Mouse (Mus musculus): ENCODE results near the gene 1700018B08Rik. TPM values are rescaled to one million over a fixed set of nuclear protein-coding genes. Genes with fewer than 3 reads are reported as not detected.

1700018B08Rik gene
- polyA plus RNA-seq, 1 experiment from 2014 or later = not detected

DNA sequence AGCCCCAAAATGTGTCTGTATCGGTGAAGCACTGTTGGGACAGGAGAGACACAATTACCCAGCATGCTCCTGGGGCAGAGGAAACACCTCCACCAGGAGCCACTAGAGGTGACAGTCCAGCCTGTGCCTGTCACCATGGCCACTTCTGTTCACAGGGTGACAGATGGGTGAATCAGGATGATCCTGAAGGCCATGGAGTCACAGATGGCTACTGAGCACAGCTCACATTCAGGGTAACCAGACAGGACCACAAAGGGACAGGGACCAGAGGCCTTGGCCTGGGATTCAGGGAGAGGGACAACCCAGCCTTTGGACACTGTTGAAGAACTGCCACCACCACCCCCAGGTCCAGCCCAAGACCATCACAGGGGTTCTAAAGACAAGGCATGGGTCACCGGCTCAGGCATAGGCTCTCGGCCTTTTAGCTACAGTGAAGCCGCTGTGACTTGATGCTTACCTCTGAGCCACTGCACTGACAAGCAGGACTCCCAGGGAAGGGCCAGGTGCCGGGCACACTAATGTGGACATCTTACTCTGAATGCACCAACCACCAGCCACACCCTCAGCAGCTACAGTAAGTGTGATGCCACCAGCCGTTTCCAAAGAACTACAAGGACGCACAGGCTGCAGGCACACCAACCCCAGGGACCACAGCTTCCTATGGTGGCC is 16.4 kb upstream of the 1700018B08Rik start:
- H3K4me2 ChIP-seq (replicated peaks) = no peak overlapping the region
- H3K36me3 ChIP-seq = peaks cover 32% of the 10 kb centered on the region
- no peak overlapping the region for H3K27ac ChIP-seq (replicated peaks)
- no peak for ATAC-seq (ENCODE audit: low FRiP score, low read depth)
- H3K9me3 ChIP-seq = no peaks in the 10 kb centered on the region
- no peak overlapping the region for H3K4me3 ChIP-seq
- no peaks in the 10 kb centered on the region for H3K27me3 ChIP-seq
- WGBS = 95% methylated on average over 7 of the region's 7 CpGs
- H3K4me1 ChIP-seq = no peaks in the 10 kb centered on the region; the same call in 1 of the 2 replicates
- H3K9ac ChIP-seq (replicated peaks) = no peak overlapping the region

DNA sequence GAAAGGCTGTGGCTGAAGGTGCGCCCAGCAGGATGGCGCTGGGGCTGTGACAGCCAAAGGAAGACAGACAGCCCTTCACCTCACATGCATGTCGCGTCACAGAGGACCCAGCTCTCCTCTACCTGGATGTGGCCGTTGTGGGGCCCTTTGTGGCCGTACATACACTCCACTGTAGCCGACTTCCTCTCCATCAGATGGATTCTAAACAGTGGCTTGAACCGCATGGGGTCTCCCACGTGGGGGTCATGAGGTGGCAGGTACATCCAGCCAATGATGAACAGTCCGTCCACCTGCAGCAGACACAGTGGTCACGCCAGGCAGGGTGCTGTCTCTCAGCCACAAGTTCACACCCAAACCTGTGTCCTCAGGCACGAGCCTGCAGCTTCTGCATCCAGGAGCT is 15.7 kb upstream of the 1700018B08Rik start:
- Histone ChIP-seq H3K4me3 (no peak overlapping the region), H3K27ac (replicated peaks) (no peak overlapping the region), H3K4me2 (replicated peaks) (no peak overlapping the region), H3K9ac (replicated peaks) (no peak overlapping the region), H3K36me3 (peaks cover 39% of the 10 kb centered on the region), H3K27me3 (no peaks in the 10 kb centered on the region), H3K4me1 (no peaks in the 10 kb centered on the region; the same call in 1 of the 2 replicates), H3K9me3 (no peaks in the 10 kb centered on the region)
- no peak for ATAC-seq (ENCODE audit: low FRiP score, low read depth)
- WGBS = 97% methylated on average over 11 of the region's 12 CpGs

DNA sequence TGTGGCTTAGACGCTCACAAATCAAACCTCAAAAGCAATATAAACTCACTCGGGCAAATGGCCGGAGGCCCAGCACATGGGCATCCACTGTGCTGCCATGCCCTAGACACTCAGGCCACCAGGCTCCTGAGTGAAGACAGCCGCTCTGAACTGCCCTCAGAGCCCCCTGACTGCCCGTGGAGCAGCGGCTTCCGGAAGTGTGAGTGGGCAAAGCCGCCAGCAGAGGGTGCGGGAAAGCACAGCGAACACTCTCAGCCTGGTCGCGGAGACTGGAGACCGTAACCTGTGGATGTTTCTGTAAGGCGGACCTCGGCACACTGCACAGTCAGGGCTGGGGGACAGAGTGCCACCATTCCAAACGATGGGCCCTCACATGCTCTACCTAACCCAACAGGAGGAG is 14.4 kb upstream of the 1700018B08Rik start:
- WGBS = 90% methylated on average over 16 of the region's 16 CpGs
- Histone ChIP-seq H3K9me3 (no peaks in the 10 kb centered on the region), H3K27me3 (no peaks in the 10 kb centered on the region), H3K4me2 (replicated peaks) (no peak overlapping the region), H3K36me3 (peaks cover 52% of the 10 kb centered on the region), H3K4me1 (no peaks in the 10 kb centered on the region; the same call in 1 of the 2 replicates), H3K9ac (replicated peaks) (no peak overlapping the region), H3K4me3 (no peak overlapping the region), H3K27ac (replicated peaks) (no peak overlapping the region)
- no peak for ATAC-seq (ENCODE audit: low FRiP score, low read depth)

DNA sequence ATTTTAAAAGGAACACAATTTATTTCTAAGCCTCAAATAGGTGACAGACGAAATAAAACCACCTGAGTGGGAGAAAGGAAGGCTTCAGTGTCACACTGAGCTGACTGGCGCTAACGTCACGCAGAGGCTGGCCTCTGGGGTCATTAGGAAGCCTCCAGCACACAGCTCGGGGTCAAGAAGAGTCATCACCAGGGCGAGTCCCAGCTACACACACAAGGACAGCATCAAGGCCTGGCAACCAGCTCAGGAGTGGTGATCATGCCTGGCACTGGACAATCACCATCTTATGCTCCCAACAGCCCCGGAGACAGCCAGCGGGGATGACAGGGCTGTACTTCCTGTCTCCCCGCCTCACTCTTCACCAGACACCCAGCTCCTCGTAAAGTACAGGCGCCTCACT is 13.6 kb upstream of the 1700018B08Rik start:
- Histone ChIP-seq H3K27me3 (no peaks in the 10 kb centered on the region), H3K4me1 (no peaks in the 10 kb centered on the region; the same call in 1 of the 2 replicates), H3K9ac (replicated peaks) (no peak overlapping the region), H3K4me2 (replicated peaks) (no peak overlapping the region), H3K27ac (replicated peaks) (no peak overlapping the region), H3K36me3 (peaks cover 59% of the 10 kb centered on the region), H3K9me3 (no peaks in the 10 kb centered on the region), H3K4me3 (no peak overlapping the region)
- WGBS = 92% methylated on average over 11 of the region's 11 CpGs
- ATAC-seq (ENCODE audit: low FRiP score, low read depth) = no peak

DNA sequence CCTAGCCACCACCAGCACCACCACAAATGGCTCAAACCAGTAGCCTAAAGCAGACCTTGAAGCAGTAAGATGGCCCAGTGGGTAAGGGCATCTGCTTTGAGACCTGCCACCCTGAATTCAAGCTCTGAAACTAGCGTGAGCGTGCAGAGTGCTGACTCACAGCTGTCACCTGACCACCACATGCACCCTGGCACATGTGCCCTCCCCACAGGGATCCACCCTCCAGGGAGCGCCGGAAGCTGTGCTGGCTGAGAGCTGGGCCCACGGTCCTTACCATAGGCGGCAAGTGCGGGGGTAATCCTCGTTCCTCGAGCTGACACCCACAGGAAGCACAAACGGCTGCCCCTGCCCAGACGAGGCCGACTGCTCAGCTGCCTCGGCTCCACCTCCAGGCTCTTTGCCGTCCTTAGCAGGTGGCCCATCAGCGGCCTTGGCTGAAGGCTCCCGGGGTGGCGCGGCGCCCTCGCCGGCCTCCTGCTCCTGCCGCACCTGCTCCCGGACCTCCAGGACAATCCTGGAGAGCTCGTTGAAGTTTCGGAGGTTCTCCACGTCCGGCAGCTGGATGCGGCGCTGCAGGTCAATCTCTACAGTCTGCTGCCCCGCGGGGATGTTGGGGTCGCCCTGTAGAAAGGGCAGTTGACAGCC is 9.8 kb upstream of the 1700018B08Rik start:
- no peaks in the 10 kb centered on the region for H3K4me1 ChIP-seq
- WGBS = 94% methylated on average over 32 of the region's 32 CpGs
- H3K27me3 ChIP-seq = no peaks in the 10 kb centered on the region
- no peak overlapping the region for H3K27ac ChIP-seq (replicated peaks)
- no peak overlapping the region for H3K4me3 ChIP-seq
- peaks cover 70% of the 10 kb centered on the region for H3K36me3 ChIP-seq
- no peak overlapping the region for H3K4me2 ChIP-seq (replicated peaks)
- no peak for ATAC-seq (ENCODE audit: low FRiP score, low read depth)
- H3K9ac ChIP-seq (replicated peaks) = no peak overlapping the region
- H3K9me3 ChIP-seq = no peaks in the 10 kb centered on the region

DNA sequence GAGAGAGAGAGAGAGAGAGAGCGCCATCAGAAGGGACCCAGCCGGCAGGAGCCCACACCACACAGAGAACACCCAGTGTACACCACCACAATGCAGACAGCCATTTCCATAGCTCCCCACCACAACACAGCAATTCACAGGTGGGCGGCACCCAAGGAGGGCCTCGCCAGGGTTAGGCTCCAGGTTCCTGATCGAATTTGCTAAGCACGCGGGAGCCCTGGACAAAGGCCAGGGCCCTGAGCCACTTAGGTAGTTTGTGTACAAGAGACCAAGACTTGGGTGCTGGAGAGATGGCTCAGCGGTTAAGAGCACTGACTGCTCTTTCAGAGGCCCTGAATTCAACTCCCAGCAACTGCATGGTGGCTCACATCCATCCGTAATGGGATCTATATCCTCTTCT is 8.4 kb upstream of the 1700018B08Rik start:
- H3K9me3 ChIP-seq = no peaks in the 10 kb centered on the region
- 95% methylated on average over 9 of the region's 9 CpGs for WGBS
- H3K9ac ChIP-seq (replicated peaks) = no peak overlapping the region
- H3K27ac ChIP-seq (replicated peaks) = no peak overlapping the region
- no peak overlapping the region for H3K4me2 ChIP-seq (replicated peaks)
- no peak overlapping the region for H3K4me3 ChIP-seq
- no peaks in the 10 kb centered on the region for H3K4me1 ChIP-seq
- peaks cover 57% of the 10 kb centered on the region for H3K36me3 ChIP-seq
- no peak for ATAC-seq (ENCODE audit: low FRiP score, low read depth)
- no peaks in the 10 kb centered on the region for H3K27me3 ChIP-seq

DNA sequence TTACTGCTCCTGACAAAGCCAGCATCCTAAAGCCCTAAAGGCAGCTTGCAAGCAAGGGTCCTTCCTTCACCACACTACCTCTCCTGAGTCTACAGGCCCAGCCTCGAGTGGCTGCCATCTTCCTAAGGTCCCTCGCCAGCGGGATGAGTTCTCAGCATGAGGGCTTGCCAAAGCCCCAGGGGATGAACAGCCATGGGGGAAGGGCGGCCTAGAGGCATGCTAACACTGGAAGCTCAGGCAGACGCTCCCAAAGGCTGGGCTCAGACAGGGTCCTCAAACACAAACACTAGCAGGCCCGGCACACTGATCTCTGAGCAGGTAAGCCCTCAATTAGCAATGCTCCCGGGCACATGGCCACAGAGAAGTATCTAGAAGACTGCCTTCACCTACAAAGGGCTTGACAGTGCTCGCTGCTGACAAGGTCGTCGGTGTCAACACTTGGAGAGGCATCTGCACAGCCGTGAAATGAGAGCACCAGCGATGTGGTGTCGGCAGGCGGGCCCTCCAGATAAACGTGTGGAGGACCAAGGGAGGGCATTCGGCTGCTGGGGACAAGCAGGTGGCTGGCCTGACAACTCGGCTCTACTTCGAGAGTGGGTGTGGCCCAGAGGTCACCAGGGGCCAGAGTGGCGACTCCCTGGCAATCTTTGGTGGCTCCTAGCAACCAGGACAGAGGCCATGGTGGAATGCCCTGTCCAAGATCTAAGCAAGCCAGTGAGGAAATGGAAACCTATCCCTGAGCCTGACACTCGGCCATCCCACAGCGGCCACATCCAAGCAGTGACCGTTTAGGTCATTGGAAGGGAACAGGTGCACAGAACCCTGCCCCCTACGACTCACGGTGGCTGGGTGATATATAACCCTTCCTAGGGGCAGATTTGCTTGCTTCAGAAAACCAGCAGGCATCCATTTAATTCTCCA is 7.2 kb upstream of the 1700018B08Rik start:
- Histone ChIP-seq H3K4me2 (replicated peaks) (no peak overlapping the region), H3K9me3 (no peaks in the 10 kb centered on the region), H3K36me3 (peaks cover 55% of the 10 kb centered on the region), H3K27me3 (no peaks in the 10 kb centered on the region), H3K4me3 (no peak overlapping the region), H3K4me1 (no peaks in the 10 kb centered on the region), H3K27ac (replicated peaks) (no peak overlapping the region), H3K9ac (replicated peaks) (no peak overlapping the region)
- WGBS = 68% methylated on average over 24 of the region's 24 CpGs
- no peak for ATAC-seq (ENCODE audit: low FRiP score, low read depth)

DNA sequence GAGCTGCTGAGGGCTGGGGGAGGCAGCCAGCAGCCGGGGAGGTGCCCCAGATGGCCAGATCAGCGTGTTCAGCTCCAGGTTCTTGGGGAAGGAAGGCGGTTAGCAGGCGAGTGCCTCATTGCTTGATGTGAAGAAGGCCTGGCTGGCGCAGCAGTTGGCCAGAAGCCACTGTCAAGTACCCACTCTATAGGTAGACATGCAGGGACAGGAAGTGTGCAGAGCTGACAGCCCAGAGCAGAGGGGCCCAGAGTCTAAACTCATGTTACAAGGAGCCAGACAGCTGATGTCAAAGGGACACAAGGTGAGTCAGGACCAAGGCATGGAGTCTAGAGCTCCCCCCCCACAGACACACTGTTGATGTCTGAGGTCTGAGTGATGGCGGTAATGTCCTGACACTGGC is 5.9 kb upstream of the 1700018B08Rik start:
- Histone ChIP-seq H3K27me3 (no peaks in the 10 kb centered on the region), H3K4me3 (no peak overlapping the region), H3K36me3 (peaks cover 45% of the 10 kb centered on the region), H3K27ac (replicated peaks) (no peak overlapping the region), H3K9me3 (no peaks in the 10 kb centered on the region), H3K4me2 (replicated peaks) (no peak overlapping the region), H3K4me1 (no peaks in the 10 kb centered on the region), H3K9ac (replicated peaks) (no peak overlapping the region)
- no peak for ATAC-seq (ENCODE audit: low FRiP score, low read depth)
- WGBS = 92% methylated on average over 6 of the region's 6 CpGs

DNA sequence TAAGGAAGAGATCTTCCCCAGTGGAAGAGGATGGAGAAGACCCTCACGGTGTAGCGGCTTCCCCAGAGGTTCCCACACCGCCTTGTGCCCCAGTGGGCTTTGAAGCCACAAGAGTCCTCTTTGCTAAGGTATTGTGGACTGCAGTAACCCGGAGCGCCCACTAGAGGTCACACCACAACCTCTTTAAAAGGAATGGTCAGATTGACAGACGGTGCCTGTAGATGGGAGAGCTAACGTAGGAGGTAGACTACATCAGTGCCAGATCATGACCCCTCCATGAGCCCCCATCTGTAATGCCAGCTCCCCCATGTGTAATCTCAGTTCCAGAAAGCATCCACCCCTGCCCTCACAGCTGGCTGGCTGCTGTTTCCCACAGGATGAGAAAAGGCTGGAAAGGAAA is 3.0 kb upstream of the 1700018B08Rik start:
- Histone ChIP-seq H3K27ac (replicated peaks) (no peak overlapping the region), H3K27me3 (0 out of 2 replicates have a peak, but pooled peaks cover 4% of the 10 kb centered on the region), H3K36me3 (peaks cover 18% of the 10 kb centered on the region), H3K9me3 (no peaks in the 10 kb centered on the region), H3K4me1 (0 out of 2 replicates have a peak, but pooled peaks cover 2% of the 10 kb centered on the region), H3K4me2 (replicated peaks) (no peak overlapping the region), H3K9ac (replicated peaks) (no peak overlapping the region), H3K4me3 (no peak overlapping the region)
- 10% methylated on average over 7 of the region's 7 CpGs for WGBS
- ATAC-seq (ENCODE audit: low FRiP score, low read depth) = no peak

DNA sequence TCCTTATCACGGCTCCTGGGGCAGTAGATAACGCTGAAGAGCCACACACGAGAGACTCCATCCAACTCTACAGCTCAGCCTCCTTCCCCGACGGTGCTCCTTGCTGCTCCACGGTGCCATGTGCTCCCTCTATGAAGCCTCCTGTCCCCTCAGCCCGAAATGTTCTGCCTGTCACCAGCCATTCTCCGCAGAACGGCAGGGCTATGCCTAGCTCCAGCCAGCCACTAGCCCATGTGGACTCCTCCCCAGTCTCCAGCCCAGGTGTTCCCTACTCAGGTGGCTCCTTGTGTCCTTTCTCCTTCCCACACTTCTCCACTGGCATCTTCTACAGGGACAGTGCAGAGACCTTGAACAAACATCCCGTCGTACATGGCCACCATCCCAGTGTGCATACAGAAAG is 816 bp upstream of the 1700018B08Rik start:
- H3K36me3 ChIP-seq = no peaks in the 10 kb centered on the region; the same call in 1 of the 2 replicates
- no peaks in the 10 kb centered on the region for H3K9me3 ChIP-seq
- no peak overlapping the region for H3K4me2 ChIP-seq (replicated peaks)
- H3K4me3 ChIP-seq = no peak overlapping the region
- H3K27me3 ChIP-seq = 0 out of 2 replicates have a peak, but pooled peaks cover 7% of the 10 kb centered on the region
- no peak overlapping the region for H3K27ac ChIP-seq (replicated peaks)
- 0 out of 2 replicates have a peak, but pooled peaks cover 2% of the 10 kb centered on the region for H3K4me1 ChIP-seq
- 80% methylated on average over 11 of the region's 11 CpGs for WGBS
- ATAC-seq (ENCODE audit: low FRiP score, low read depth) = no peak
- no peak overlapping the region for H3K9ac ChIP-seq (replicated peaks)

DNA sequence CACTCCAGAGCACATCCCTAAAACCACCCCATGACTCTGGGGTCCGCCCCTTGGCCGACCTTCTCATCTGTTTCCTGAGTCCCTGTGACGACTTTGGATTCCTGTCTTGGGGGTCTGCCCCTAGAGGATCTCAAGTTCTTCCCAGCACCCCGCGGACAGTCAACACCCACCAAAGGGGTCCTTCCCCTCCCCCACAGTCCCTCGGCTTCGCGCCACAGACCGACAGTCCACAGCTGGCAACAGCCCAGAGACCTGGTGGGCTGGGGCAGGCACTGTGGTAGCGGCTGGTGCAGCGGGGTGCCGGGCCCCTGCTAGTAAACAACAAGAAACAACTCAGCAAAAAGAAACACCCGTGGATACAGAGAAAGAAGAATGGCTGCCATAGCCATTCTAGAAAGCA is 1.2 kb downstream of the 1700018B08Rik start:
- ATAC-seq (ENCODE audit: low FRiP score, low read depth) = no peak
- Histone ChIP-seq H3K27me3 (peaks cover 13% of the 10 kb centered on the region; the same call in 1 of the 2 replicates), H3K4me1 (0 out of 2 replicates have a peak, but pooled peaks cover 2% of the 10 kb centered on the region), H3K27ac (replicated peaks) (no peak overlapping the region), H3K36me3 (no peaks in the 10 kb centered on the region), H3K4me3 (no peak overlapping the region), H3K9ac (replicated peaks) (no peak overlapping the region), H3K9me3 (no peaks in the 10 kb centered on the region), H3K4me2 (replicated peaks) (no peak overlapping the region)
- WGBS = 74% methylated on average over 13 of the region's 13 CpGs

DNA sequence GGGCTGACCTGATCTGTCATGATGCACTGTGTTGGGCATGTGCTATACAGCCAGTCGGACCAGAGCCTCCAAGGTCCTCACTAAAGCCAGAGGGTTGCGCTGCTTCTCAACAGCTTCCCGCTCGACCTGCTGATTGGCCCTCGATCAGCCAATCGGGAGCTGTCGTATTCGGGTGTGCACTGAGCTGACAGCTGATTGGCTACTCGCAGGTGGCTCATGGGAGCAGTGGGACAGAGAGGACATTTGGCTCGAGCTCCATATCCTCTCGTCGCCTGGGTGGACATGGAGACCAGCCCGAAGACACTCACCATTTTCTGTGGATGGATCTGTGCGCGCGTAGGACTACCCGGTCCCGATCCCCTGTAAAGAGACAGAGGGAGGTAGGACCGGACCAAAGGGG is 2.3 kb downstream of the 1700018B08Rik start:
- no peaks in the 10 kb centered on the region for H3K9me3 ChIP-seq
- WGBS = 82% methylated on average over 19 of the region's 19 CpGs
- no peaks in the 10 kb centered on the region for H3K36me3 ChIP-seq
- H3K4me2 ChIP-seq (replicated peaks) = no peak overlapping the region
- H3K4me1 ChIP-seq = 0 out of 2 replicates have a peak, but pooled peaks cover 2% of the 10 kb centered on the region
- H3K27me3 ChIP-seq = peaks cover 13% of the 10 kb centered on the region; the same call in 1 of the 2 replicates
- no peak overlapping the region for H3K9ac ChIP-seq (replicated peaks)
- H3K4me3 ChIP-seq = no peak overlapping the region
- no peak for ATAC-seq (ENCODE audit: low FRiP score, low read depth)
- H3K27ac ChIP-seq (replicated peaks) = no peak overlapping the region

Measured in midbrain, embryonic 12.5 days (tissue).